Mouse (Mus musculus) monocyte, adult 59 days (primary cell): ENCODE measurements around the gene Olfr1385. TPM values are rescaled to one million over a fixed set of nuclear protein-coding genes. Genes with fewer than 3 reads are reported as not detected.

Experiments
- total RNA-seq, 2 experiments: library from RNA; stranded (reverse); gene quantifications; one replicate each; pipeline ENCODE4 v1.2.4; 2023

Olfr1385 gene
- not detected for total RNA-seq

DNA sequence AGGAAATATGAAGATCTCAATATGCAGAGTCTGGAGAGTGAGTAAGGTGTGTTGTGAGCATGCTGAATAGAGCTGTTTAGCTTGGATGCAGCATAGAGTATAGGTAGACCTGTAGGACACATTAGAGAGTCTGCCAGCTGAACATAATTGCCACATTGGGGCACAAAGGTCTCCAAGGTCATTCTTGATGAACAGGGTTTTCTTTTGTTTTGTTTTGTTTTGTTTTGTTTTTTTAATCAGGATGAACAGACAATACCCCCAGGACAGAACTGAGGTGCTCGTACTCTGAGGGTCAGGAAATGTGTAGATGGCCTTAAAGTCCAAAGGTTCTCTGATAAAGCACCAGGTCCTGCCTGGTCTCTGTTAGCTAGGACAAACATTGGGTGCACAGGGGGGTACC is at the start of gene Olfr1385:
Olfr1385 (plus strand) TSS at position 301 of the 400 bp plus-strand sequence.

DNA sequence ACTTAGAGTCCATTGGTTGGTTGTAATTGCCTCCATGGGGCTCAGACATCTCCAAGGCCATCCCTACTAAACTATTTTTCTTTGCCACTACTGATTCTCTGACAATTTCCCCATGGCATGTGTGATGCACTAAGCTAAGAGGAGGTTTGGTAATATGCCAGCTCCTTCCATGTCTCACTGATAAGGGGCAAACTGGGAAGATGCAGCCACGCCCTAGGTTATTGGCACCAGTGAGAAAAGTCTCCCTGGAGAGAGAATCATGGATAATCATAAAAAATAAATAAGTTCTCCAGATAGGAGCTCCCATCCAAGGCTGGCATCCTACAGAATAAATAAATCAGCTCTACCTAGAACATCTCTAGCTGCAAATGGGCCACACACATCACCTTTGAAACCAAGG is 33.8 kb upstream of the Olfr1385 start, which contains the start of gene Olfr1387:
Olfr1387 (plus strand) TSS at position 301 of the 400 bp plus-strand sequence.

DNA sequence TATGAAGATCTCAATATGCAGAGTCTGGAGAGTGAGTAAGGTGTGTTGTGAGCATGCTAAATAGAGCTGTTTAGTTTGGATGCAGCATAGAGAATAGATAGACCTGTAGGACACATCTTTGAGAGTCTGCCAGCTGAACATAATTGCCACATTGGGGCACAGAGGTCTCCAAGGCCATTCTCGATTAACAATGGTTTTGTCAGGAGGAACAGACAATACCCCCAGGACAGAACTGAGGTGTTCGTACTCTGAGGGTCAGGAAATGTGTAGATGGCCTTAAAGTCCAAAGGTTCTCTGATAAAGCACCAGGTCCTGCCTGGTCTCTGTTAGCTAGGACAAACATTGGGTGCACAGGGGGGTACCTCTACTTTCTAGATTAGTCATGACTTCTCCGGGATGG is 24.1 kb upstream of the Olfr1385 start, which contains the start of gene Olfr1386:
Olfr1386 (plus strand) TSS at position 301 of the 400 bp plus-strand sequence.

DNA sequence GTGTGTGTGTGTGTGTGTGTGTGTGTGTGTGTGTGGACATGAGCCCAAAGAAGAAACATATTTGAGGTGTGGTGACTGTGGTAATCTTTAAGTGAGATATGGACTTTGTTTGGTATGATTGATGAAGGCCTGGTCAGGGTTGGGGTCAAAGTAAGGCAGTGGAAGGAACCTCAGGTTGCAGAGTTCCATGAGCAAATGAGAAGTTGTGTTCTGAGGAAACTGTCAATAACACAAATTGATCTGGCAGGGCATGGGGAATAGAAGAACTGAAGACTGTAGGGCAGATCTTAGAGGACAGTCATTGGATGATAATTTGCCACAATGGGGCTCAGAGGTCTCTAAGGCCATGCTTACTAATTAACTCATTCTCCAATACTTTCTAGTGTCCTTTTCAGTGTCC is 30.5 kb downstream of the Olfr1385 start, which contains the start of gene Olfr1383:
Olfr1383 (plus strand) TSS at position 301 of the 400 bp plus-strand sequence.

DNA sequence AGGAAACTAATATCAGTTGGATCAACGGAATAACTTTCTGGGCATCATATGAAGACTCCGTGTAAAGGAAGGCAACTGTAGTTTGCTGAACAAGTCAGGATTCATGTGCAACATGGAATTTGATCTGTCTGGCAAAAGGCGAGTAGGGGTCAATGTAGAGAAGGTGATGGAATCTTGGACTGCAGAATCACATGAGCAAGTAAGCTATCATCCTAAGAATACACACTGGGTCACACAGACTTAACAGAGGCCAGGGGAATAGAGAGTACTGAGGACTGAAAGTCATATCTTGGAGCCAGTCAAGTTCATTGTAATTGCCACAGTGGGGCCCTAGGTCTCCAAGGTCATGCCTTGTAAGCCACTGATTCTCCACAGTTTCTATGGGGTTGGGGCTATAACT is 39.1 kb downstream of the Olfr1385 start, which contains the start of gene Olfr1382:
Olfr1382 (plus strand) TSS at position 301 of the 400 bp plus-strand sequence.

DNA sequence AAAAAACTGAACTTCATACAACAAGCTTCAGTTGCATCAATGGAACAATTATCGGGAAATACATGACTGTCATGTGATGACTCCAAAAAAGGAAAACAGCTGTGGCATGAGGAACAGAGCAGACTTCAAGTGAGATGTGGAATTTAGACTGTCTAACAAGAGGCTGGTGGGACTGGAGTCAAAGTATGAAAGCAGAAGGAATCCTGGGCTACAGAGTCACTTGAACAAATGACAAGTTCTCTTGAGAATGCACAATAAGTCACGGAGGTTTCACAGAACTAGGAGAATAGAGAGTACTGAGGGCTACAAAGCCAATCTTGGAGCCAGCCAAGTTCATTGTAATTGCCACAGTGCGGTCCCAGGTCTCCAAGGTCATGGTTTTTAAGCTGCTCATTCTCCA is 54.3 kb downstream of the Olfr1385 start, which contains the start of gene Olfr1381:
Olfr1381 (plus strand) TSS at position 301 of the 400 bp plus-strand sequence.

Other genes with a start within 250 kb of the Olfr1385 start
- 100 to 1,000 TPM; 104 to 125 TPM for gene Mgat1, start 244.9 kb upstream of the Olfr1385 start, total RNA-seq
- under 1 TPM; 0.18 to 0.31 TPM for gene Olfr1393, start 210.8 kb upstream of the Olfr1385 start, total RNA-seq
- not detected for gene Olfr1392, start 203.8 kb upstream of the Olfr1385 start, total RNA-seq
- not detected for gene Olfr10, start 184.3 kb upstream of the Olfr1385 start, total RNA-seq
- not detected for gene Olfr1391, start 166.3 kb upstream of the Olfr1385 start, total RNA-seq
- gene Olfr1390, start 153.9 kb upstream of the Olfr1385 start, total RNA-seq: not detected
- not detected for gene Olfr1389, start 66.0 kb upstream of the Olfr1385 start, total RNA-seq
- under 1 TPM; 0.15 to 0.42 TPM for gene Olfr1388, start 52.4 kb upstream of the Olfr1385 start, total RNA-seq
- not detected for gene Olfr1387, start 33.7 kb upstream of the Olfr1385 start, total RNA-seq
- not detected for gene Olfr1386, start 24.0 kb upstream of the Olfr1385 start, total RNA-seq
- gene Olfr1384, start 17.7 kb downstream of the Olfr1385 start, total RNA-seq: not detected
- gene Olfr1383, start 30.6 kb downstream of the Olfr1385 start, total RNA-seq: not detected
- not detected for gene Olfr1382, start 39.2 kb downstream of the Olfr1385 start, total RNA-seq
- not detected for gene Olfr1381, start 54.4 kb downstream of the Olfr1385 start, total RNA-seq
- not detected for gene Olfr1380, start 67.8 kb downstream of the Olfr1385 start, total RNA-seq
- not detected for gene Flt4, start 120.2 kb downstream of the Olfr1385 start, total RNA-seq
- gene Scgb3a1, start 174.5 kb downstream of the Olfr1385 start, total RNA-seq: not detected
- 10 to 100 TPM; 45.7 to 49.1 TPM for gene Cnot6, start 223.7 kb downstream of the Olfr1385 start, total RNA-seq